8 mouse cellular contexts compared by ENCODE assay signal in the genomic region with DNA sequence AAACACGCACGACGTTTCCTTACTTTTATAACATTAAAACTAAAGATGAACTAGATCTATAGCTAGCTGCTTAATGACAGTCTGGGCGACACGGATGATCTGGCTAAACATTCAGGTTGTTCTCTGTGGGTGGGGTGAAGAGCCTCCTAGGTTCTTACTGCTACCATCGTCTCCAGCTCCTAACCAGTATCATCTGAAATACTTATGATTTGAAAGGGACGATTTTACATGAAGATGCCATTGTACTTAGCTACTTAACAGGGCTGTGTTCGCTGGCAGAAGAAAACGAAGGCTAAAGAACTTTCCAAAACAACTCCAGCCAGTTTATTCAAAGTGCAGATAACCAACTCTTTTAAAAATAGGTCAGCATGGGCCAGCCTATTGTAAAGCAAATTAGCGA.
DNase-seq lines count a peak whose midpoint lies in the region; ATAC-seq and TF ChIP-seq lines count a peak whose summit lies in the region.

No protein-coding gene starts in this region.

- intact Hi-C loops in heart, postnatal 14 days (cut with DNase I), result no loop called here

- H3K27ac ChIP-seq in heart, postnatal 0 days (ENCODE audit: low read depth), result no peak overlapping the region
- H3K27ac ChIP-seq in cortical plate, adult 2 months (ENCODE audit: insufficient read depth, low read length), result peak overlapping the region; percentile 77
- H3K27ac ChIP-seq in hindbrain, embryonic 11.5 days (ENCODE audit: low read depth, low read length), result no peak overlapping the region
- no peak overlapping the region for H3K27ac ChIP-seq in midbrain, embryonic 14.5 days (replicated peaks; ENCODE audit: low read depth, low read length)

- H3K9ac ChIP-seq in heart, postnatal 0 days (replicated peaks; ENCODE audit: low read depth, low read length), result peak overlapping the region; percentile 1; the same call in 1 of the 2 replicates
- no peak overlapping the region for H3K9ac ChIP-seq in hindbrain, embryonic 11.5 days (ENCODE audit: low read depth, low read length)
- H3K9ac ChIP-seq in midbrain, embryonic 14.5 days (replicated peaks; ENCODE audit: low read length), result peak overlapping the region; percentile 57; the same call in 1 of the 2 replicates

- 6% methylated on average over 10 of the region's 10 CpGs for WGBS in heart, postnatal 0 days
- WGBS in hindbrain, embryonic 11.5 days, result 4% methylated on average over 10 of the region's 10 CpGs
- under 1% methylated on average over 10 of the region's 10 CpGs for WGBS in midbrain, embryonic 14.5 days

- no peaks in the 10 kb centered on the region for H3K9me3 ChIP-seq in heart, postnatal 0 days (replicated peaks; ENCODE audit: control insufficient read depth, low read length)
- no peaks in the 10 kb centered on the region for H3K9me3 ChIP-seq in hindbrain, embryonic 11.5 days (ENCODE audit: control insufficient read depth, low read length)
- no peaks in the 10 kb centered on the region for H3K9me3 ChIP-seq in midbrain, embryonic 14.5 days (ENCODE audit: control insufficient read depth, low read length)

- no peak for TF ChIP-seq POLR2A in cortical plate, adult 2 months (IDR thresholded peaks at IDR 0.05; ENCODE audit: extremely low read depth, insufficient read depth, low read length)

- peak overlapping the region; percentile 63 for H3K4me2 ChIP-seq in heart, postnatal 0 days (ENCODE audit: low read depth, low read length)
- H3K4me2 ChIP-seq in hindbrain, embryonic 11.5 days (replicated peaks; ENCODE audit: low read depth, low read length), result peak overlapping the region; percentile 71
- H3K4me2 ChIP-seq in midbrain, embryonic 14.5 days (ENCODE audit: low read length), result peak overlapping the region; percentile 83

- no peak for ATAC-seq in heart, postnatal 0 days (ENCODE audit: insufficient read depth, low read depth)
- no peak for ATAC-seq in hindbrain, embryonic 11.5 days (ENCODE audit: low FRiP score)
- no peak for ATAC-seq in midbrain, embryonic 14.5 days (ENCODE audit: low FRiP score, low TSS enrichment)

- H3K27me3 ChIP-seq in heart, postnatal 0 days (ENCODE audit: control insufficient read depth, insufficient read depth, low read length), result no peaks in the 10 kb centered on the region
- no peaks in the 10 kb centered on the region for H3K27me3 ChIP-seq in hindbrain, embryonic 11.5 days (ENCODE audit: control insufficient read depth, insufficient read depth, low read length)
- no peaks in the 10 kb centered on the region for H3K27me3 ChIP-seq in midbrain, embryonic 14.5 days (ENCODE audit: control insufficient read depth, insufficient read depth, low read length)

- no peak for DNase-seq in heart, postnatal 0 days (ENCODE audit: low spot score)
- DNase-seq in heart, postnatal 14 days, result no peak
- peak; percentile 20 for DNase-seq in hindbrain, embryonic 11.5 days (ENCODE audit: low spot score)
- peak; percentile 21 for DNase-seq in midbrain, embryonic 14.5 days
- no peak for DNase-seq in urinary bladder, postnatal 25 days (ENCODE audit: low spot score)
- DNase-seq in yolk sac, embryonic 10.5 days (ENCODE audit: low spot score), result no peak
- no peak for DNase-seq in right cerebral cortex, postnatal 36 days (ENCODE audit: low spot score in 2 of 2)

- H3K36me3 ChIP-seq in heart, postnatal 0 days (replicated peaks; ENCODE audit: control insufficient read depth, insufficient read depth, low read length), result no peaks in the 10 kb centered on the region
- no peaks in the 10 kb centered on the region for H3K36me3 ChIP-seq in hindbrain, embryonic 11.5 days (ENCODE audit: control insufficient read depth, insufficient read depth, low read length)
- H3K36me3 ChIP-seq in midbrain, embryonic 14.5 days (ENCODE audit: control insufficient read depth, insufficient read depth, low read length), result no peaks in the 10 kb centered on the region

- TF ChIP-seq CTCF in heart, postnatal 0 days (IDR thresholded peaks at IDR 0.05; ENCODE audit: low read depth), result no peak
- no peak for TF ChIP-seq CTCF in cortical plate, adult 2 months (IDR thresholded peaks at IDR 0.05; ENCODE audit: extremely low read depth, insufficient read depth, low read length)

- TF ChIP-seq EP300 in heart, postnatal 0 days (IDR thresholded peaks at IDR 0.05; ENCODE audit: low read depth), result no peak

- H3K4me1 ChIP-seq in heart, postnatal 0 days (ENCODE audit: control insufficient read depth, insufficient read depth), result no peaks in the 10 kb centered on the region
- no peaks in the 10 kb centered on the region; the same call in 1 of the 2 replicates for H3K4me1 ChIP-seq in cortical plate, adult 2 months (ENCODE audit: control insufficient read depth, insufficient read depth, low read length)
- H3K4me1 ChIP-seq in hindbrain, embryonic 11.5 days (replicated peaks; ENCODE audit: control insufficient read depth, insufficient read depth, low read length), result no peaks in the 10 kb centered on the region
- peaks cover 9% of the 10 kb centered on the region; the same call in 1 of the 2 replicates for H3K4me1 ChIP-seq in midbrain, embryonic 14.5 days (ENCODE audit: control insufficient read depth, insufficient read depth, low read length)

- H3K4me3 ChIP-seq in heart, postnatal 0 days (ENCODE audit: low read depth, low read length), result peak overlapping the region; percentile 41
- H3K4me3 ChIP-seq in cortical plate, adult 2 months (ENCODE audit: insufficient read depth, low read length), result peak overlapping the region; percentile 59
- peak overlapping the region; percentile 35 for H3K4me3 ChIP-seq in hindbrain, embryonic 11.5 days (ENCODE audit: low read depth, low read length)
- peak overlapping the region; percentile 48 for H3K4me3 ChIP-seq in midbrain, embryonic 14.5 days (replicated peaks; ENCODE audit: low read depth, low read length)

Comparison
In these comparisons a context has a peak if more than half of its experiments do, and no peak if none do; other contexts are left out.
1. DNase-seq: peak in hindbrain, embryonic 11.5 days (single experiment) and midbrain, embryonic 14.5 days (single experiment); none in heart, postnatal 0 days (single experiment), heart, postnatal 14 days (0 of 2), urinary bladder, postnatal 25 days (single experiment), yolk sac, embryonic 10.5 days (single experiment) and right cerebral cortex, postnatal 36 days (0 of 2).
2. Peak in every context shown above with its lines, with median percentiles within 50 percentile points of each other: H3K4me2 ChIP-seq and H3K4me3 ChIP-seq.